Comparison of ENCODE assay signal across 12 mouse cellular contexts in genomic region chr13:38235370-38235769, GRCm38 (mm10). TPM values are rescaled to one million over a fixed set of nuclear protein-coding genes. Genes with fewer than 3 reads are reported as not detected.
DNase-seq lines count a peak whose midpoint lies in the region; ATAC-seq and TF ChIP-seq lines count a peak whose summit lies in the region.
"Had no signal": no experiment of that assay in that cellular context is flagged by ENCODE, and none has a peak within 500 bp of the region (broad histone marks: within the 10 kb centered on the region; RNA-seq: fewer than 3 reads in every experiment).

No protein-coding gene starts in this region.

- TF ChIP-seq EP300 in liver, postnatal 0 days (IDR thresholded peaks at IDR 0.05; ENCODE audit: low read depth), result no peak

- DNase-seq in embryonic facial prominence, embryonic 14.5 days (ENCODE audit: low spot score), result peak; percentile 32
- no peak for DNase-seq in embryonic facial prominence, embryonic 10.5 days (ENCODE audit: low spot score)
- no peak for DNase-seq in liver, postnatal 0 days
- DNase-seq in liver, embryonic 11.5 days (ENCODE audit: low spot score), result no peak
- peak; percentile 54 for DNase-seq in ES-E14 (ENCODE audit: low read depth, low spot score)
- DNase-seq in left cerebral cortex, adult 11 months (ENCODE audit: low spot score), result no peak
- no peak for DNase-seq in right cerebral cortex, postnatal 25 days
- DNase-seq: gastrocnemius, postnatal 10 days had no signal

- no peaks in the 10 kb centered on the region for H3K4me1 ChIP-seq in embryonic facial prominence, embryonic 14.5 days (ENCODE audit: control insufficient read depth, insufficient read depth, low read length)
- no peaks in the 10 kb centered on the region for H3K4me1 ChIP-seq in embryonic facial prominence, embryonic 10.5 days
- no peaks in the 10 kb centered on the region for H3K4me1 ChIP-seq in liver, postnatal 0 days (ENCODE audit: insufficient read depth)
- H3K4me1 ChIP-seq in liver, embryonic 11.5 days (replicated peaks; ENCODE audit: control insufficient read depth, insufficient read depth, low read length), result no peaks in the 10 kb centered on the region
- H3K4me1 ChIP-seq in ES-E14 (ENCODE audit: control insufficient read depth in 2 of 2, insufficient read depth in 2 of 2, low read length in 2 of 2, poor library complexity in 1 of 2), result peaks cover 2 to 5% of the 10 kb centered on the region in 2 experiments; a peak in 2 of 4 replicates
- H3K4me1 ChIP-seq: embryonic facial prominence, embryonic 15.5 days; hindbrain, embryonic 15.5 days; neural tube, embryonic 15.5 days had no signal

- 73% methylated on average over 3 of the region's 3 CpGs for WGBS in embryonic facial prominence, embryonic 14.5 days
- WGBS in embryonic facial prominence, embryonic 10.5 days, result 76% methylated on average over 3 of the region's 3 CpGs
- WGBS in liver, postnatal 0 days (ENCODE audit: insufficient replicate concordance), result 66% methylated on average over 3 of the region's 3 CpGs
- WGBS in liver, embryonic 11.5 days, result 64% methylated on average over 3 of the region's 3 CpGs

- in situ Hi-C loops in ES-E14 (cut with MboI; ENCODE audit: low sequenced_read_pairs in 2 of 2, unreplicated experiment in 2 of 2), result no loop called here

- peak; percentile 50 for TF ChIP-seq CTCF in liver, postnatal 0 days (IDR thresholded peaks at IDR 0.05; ENCODE audit: low read depth)

- no peak overlapping the region for H3K4me2 ChIP-seq in embryonic facial prominence, embryonic 14.5 days (ENCODE audit: low read depth, low read length)
- no peak overlapping the region for H3K4me2 ChIP-seq in liver, postnatal 0 days (ENCODE audit: low read depth, low read length)
- H3K4me2 ChIP-seq in liver, embryonic 11.5 days, result no peak overlapping the region
- H3K4me2 ChIP-seq: embryonic facial prominence, embryonic 15.5 days; hindbrain, embryonic 15.5 days; neural tube, embryonic 15.5 days had no signal

- no peak for ATAC-seq in embryonic facial prominence, embryonic 14.5 days (ENCODE audit: low read depth)
- no peak for ATAC-seq in liver, postnatal 0 days
- no peak for ATAC-seq in liver, embryonic 11.5 days (replicated peaks; ENCODE audit: low FRiP score)
- peak; percentile 69 for ATAC-seq in megakaryocyte progenitor cell, adult 5-6 weeks (replicated peaks; ENCODE audit: poor library complexity)

- no peak overlapping the region for H3K9ac ChIP-seq in embryonic facial prominence, embryonic 14.5 days (ENCODE audit: low read depth, low read length)
- no peak overlapping the region for H3K9ac ChIP-seq in liver, postnatal 0 days (replicated peaks)
- H3K9ac ChIP-seq in liver, embryonic 11.5 days (ENCODE audit: low read depth, low read length), result no peak overlapping the region
- no peak overlapping the region for H3K9ac ChIP-seq in ES-E14 (ENCODE audit: insufficient read depth, low read depth, low read length, poor library complexity, severe bottlenecking)
- H3K9ac ChIP-seq: embryonic facial prominence, embryonic 15.5 days; hindbrain, embryonic 15.5 days; neural tube, embryonic 15.5 days had no signal

- no peak overlapping the region for H3K27ac ChIP-seq in embryonic facial prominence, embryonic 14.5 days (replicated peaks; ENCODE audit: low read depth, low read length)
- H3K27ac ChIP-seq in embryonic facial prominence, embryonic 10.5 days (replicated peaks), result no peak overlapping the region
- no peak overlapping the region for H3K27ac ChIP-seq in liver, postnatal 0 days (ENCODE audit: low read depth)
- no peak overlapping the region for H3K27ac ChIP-seq in liver, embryonic 11.5 days (ENCODE audit: low read depth, low read length)
- no peak overlapping the region for H3K27ac ChIP-seq in ES-E14 (ENCODE audit: insufficient read depth, low read depth, low read length, poor library complexity, severe bottlenecking)
- H3K27ac ChIP-seq: embryonic facial prominence, embryonic 15.5 days; hindbrain, embryonic 15.5 days; neural tube, embryonic 15.5 days had no signal

- no peak overlapping the region for H3K4me3 ChIP-seq in embryonic facial prominence, embryonic 14.5 days (ENCODE audit: low read depth, low read length)
- no peak overlapping the region for H3K4me3 ChIP-seq in embryonic facial prominence, embryonic 10.5 days
- H3K4me3 ChIP-seq in liver, postnatal 0 days (ENCODE audit: low read depth, low read length), result no peak overlapping the region
- H3K4me3 ChIP-seq in liver, embryonic 11.5 days (ENCODE audit: low read depth, low read length), result no peak overlapping the region
- H3K4me3 ChIP-seq in ES-E14 (ENCODE audit: insufficient read depth in 1 of 2, low read depth in 1 of 2, low read length in 2 of 2, poor library complexity in 1 of 2, severe bottlenecking in 1 of 2), result no peak overlapping the region
- H3K4me3 ChIP-seq: embryonic facial prominence, embryonic 15.5 days; hindbrain, embryonic 15.5 days; neural tube, embryonic 15.5 days had no signal

- H3K36me3 ChIP-seq in embryonic facial prominence, embryonic 14.5 days (ENCODE audit: control insufficient read depth, insufficient read depth, low read length), result no peaks in the 10 kb centered on the region
- H3K36me3 ChIP-seq in embryonic facial prominence, embryonic 10.5 days (replicated peaks), result peaks cover 5% of the 10 kb centered on the region; the same call in 1 of the 2 replicates
- H3K36me3 ChIP-seq in liver, postnatal 0 days (replicated peaks; ENCODE audit: insufficient read depth, low read length), result no peaks in the 10 kb centered on the region
- H3K36me3 ChIP-seq in liver, embryonic 11.5 days (ENCODE audit: control insufficient read depth, insufficient read depth, low read length), result no peaks in the 10 kb centered on the region
- no peaks in the 10 kb centered on the region for H3K36me3 ChIP-seq in ES-E14 (ENCODE audit: control insufficient read depth, insufficient read depth, low read length, poor library complexity, severe bottlenecking)
- H3K36me3 ChIP-seq: embryonic facial prominence, embryonic 15.5 days; hindbrain, embryonic 15.5 days had no signal

- no peaks in the 10 kb centered on the region for H3K9me3 ChIP-seq in embryonic facial prominence, embryonic 14.5 days (ENCODE audit: control insufficient read depth, low read length)
- peaks cover 4% of the 10 kb centered on the region; the same call in 1 of the 2 replicates for H3K9me3 ChIP-seq in embryonic facial prominence, embryonic 10.5 days
- no peaks in the 10 kb centered on the region for H3K9me3 ChIP-seq in liver, postnatal 0 days (ENCODE audit: low read length)
- no peaks in the 10 kb centered on the region for H3K9me3 ChIP-seq in liver, embryonic 11.5 days (ENCODE audit: control insufficient read depth, low read length)
- no peaks in the 10 kb centered on the region for H3K9me3 ChIP-seq in ES-E14 (ENCODE audit: control insufficient read depth, insufficient read depth, low read depth, low read length)
- H3K9me3 ChIP-seq: embryonic facial prominence, embryonic 15.5 days; hindbrain, embryonic 15.5 days had no signal

- no peaks in the 10 kb centered on the region for H3K27me3 ChIP-seq in embryonic facial prominence, embryonic 14.5 days (replicated peaks; ENCODE audit: control insufficient read depth, insufficient read depth, low read length)
- H3K27me3 ChIP-seq in embryonic facial prominence, embryonic 10.5 days (replicated peaks; ENCODE audit: low read depth, poor library complexity, severe bottlenecking), result no peaks in the 10 kb centered on the region
- H3K27me3 ChIP-seq in liver, postnatal 0 days (ENCODE audit: insufficient read depth, low read length), result no peaks in the 10 kb centered on the region
- H3K27me3 ChIP-seq in liver, embryonic 11.5 days (replicated peaks; ENCODE audit: control insufficient read depth, insufficient read depth, low read length), result no peaks in the 10 kb centered on the region
- H3K27me3 ChIP-seq: embryonic facial prominence, embryonic 15.5 days; hindbrain, embryonic 15.5 days; neural tube, embryonic 15.5 days had no signal

TF ChIP-seq in ES-E14, 5 proteins besides CTCF, POLR2A, EP300 and RAD21:
- TF ChIP-seq HCFC1 (IDR thresholded peaks at IDR 0.05; ENCODE audit: borderline replicate concordance, insufficient read depth, low read length) (no peak), ZC3H11A (IDR thresholded peaks at IDR 0.05; ENCODE audit: borderline replicate concordance, low read depth, low read length) (peak; percentile 28; the same call in 1 of the 2 replicates), MAFK (IDR thresholded peaks at IDR 0.05; ENCODE audit: insufficient read depth, low read depth, low read length) (no peak)

RNA-seq across cellular contexts. Expression of gene Snrnp48, which starts 30.6 kb away (rescaled TPM):
- 30.1 and 31.1 TPM in 2 replicates for polyA plus RNA-seq in embryonic facial prominence, embryonic 14.5 days (2014; fragmentation: Nextera tagmentation; extraction: Ambion mirVana)
- 35.2 and 36.2 TPM in 2 replicates for polyA plus RNA-seq in embryonic facial prominence, embryonic 10.5 days (2016; fragmentation: Nextera tagmentation; extraction: Ambion mirVana)
- polyA plus RNA-seq in liver, postnatal 0 days (2015; fragmentation: Nextera tagmentation; extraction: Ambion mirVana), result 12.1 TPM in 2 replicates
- polyA plus RNA-seq in liver, embryonic 11.5 days (2014; fragmentation: Nextera tagmentation; extraction: Ambion mirVana), result 32.5 and 40.1 TPM in 2 replicates
- total RNA-seq in ES-E14 (2012; rRNA removed), result 74.8 and 83.8 TPM in 2 replicates
- total RNA-seq in megakaryocyte progenitor cell, adult 5-6 weeks (2015), result 63.3 and 73.8 TPM in 2 replicates
- total RNA-seq in megakaryocyte progenitor cell, adult 5-6 weeks (2017), result 65.3 and 112 TPM in 2 replicates

Comparison
In these comparisons a context has a peak if more than half of its experiments do, and no peak if none do; other contexts are left out.
1. DNase-seq: peak in embryonic facial prominence, embryonic 14.5 days (single experiment) and ES-E14 (single experiment); none in embryonic facial prominence, embryonic 10.5 days (single experiment), liver, postnatal 0 days (single experiment), liver, embryonic 11.5 days (single experiment), left cerebral cortex, adult 11 months (single experiment) and right cerebral cortex, postnatal 25 days (single experiment).